Mouse (Mus musculus): Measurements from ENCODE around the gene Plekhm3.

The Plekhm3 gene

DNA sequence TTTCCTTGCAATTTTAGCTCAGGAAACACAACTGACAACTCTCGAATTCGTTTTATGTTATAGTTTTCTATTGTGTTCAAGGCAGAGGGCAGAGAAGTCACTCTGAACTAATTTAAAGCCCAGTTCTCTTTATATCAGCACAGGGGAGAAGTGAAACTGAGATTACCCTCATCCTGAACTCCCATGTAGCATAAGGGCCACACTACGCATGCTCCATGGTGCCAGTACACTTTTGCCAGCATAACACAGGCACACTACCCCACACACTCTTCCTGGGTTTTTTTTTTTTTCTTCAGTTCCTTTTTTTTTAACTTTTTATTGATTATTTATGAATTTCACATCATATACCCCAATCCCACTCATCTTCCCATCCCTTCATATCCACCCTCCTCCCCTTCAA lies 28.1 kb downstream of the Plekhm3 start:
- in situ Hi-C loops (cut with MboI, MseI): no loop called here

DNA sequence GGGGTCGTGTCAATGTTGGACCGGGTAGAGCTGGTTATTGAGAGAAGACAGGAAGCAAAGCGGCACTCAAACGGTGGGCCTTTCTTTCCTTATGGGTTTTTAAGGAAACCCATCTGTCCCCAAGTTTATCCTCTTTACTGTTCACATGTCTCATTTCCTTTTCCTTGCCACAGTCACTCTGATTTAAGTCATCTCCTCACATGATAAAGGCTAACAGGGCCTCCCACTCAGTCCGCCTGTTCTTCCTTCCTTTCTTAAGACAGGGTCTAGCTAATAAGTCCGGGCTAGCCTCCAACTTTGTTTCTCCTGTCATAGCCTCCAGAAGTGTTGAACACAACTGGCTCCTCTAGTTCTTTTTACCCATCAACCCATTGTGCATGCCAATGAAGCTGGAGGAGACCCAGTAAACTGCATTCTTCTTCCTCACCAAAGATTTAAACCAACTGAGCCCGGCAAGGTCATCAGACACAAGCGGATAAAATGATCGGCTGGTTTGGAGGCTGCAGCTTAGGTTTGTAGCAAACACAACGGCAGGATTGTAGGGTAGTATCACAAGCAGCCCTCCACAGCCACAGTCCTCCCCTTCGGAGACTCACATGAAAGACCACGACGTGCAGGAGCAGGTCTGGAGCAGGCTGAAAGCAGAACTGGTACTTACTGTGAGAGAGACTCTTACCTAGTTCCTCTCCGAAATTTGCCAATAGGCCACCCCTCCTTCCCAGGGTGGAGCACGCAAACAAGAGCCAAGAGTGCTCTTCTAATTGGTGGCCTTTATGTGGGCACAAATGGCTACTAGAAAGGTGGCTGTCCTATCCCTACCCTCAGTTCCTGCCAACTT lies 29.0 kb downstream of the Plekhm3 start:
- in situ Hi-C loops (cut with MboI, MseI): no loop called here

DNA sequence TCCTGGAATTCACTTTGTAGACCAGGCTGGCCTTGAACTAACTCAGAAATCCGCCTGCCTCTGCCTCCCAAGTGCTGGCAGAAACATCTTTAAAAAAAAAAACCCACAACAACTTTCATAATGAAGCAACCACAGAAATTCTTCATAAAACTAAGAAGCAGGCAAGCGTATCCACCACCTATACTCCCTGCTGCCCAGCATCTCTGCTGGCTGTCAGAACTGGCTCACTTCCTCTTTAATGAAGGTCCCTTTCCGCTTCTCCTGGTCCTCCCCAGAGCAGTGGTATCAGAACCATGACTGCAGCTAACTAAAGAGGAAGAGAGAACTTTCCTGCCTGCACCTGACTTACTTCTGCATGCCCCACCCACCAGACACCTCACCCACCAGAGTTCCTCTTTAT lies 31.0 kb downstream of the Plekhm3 start:
- in situ Hi-C loops (cut with MboI, MseI): no loop called here

DNA sequence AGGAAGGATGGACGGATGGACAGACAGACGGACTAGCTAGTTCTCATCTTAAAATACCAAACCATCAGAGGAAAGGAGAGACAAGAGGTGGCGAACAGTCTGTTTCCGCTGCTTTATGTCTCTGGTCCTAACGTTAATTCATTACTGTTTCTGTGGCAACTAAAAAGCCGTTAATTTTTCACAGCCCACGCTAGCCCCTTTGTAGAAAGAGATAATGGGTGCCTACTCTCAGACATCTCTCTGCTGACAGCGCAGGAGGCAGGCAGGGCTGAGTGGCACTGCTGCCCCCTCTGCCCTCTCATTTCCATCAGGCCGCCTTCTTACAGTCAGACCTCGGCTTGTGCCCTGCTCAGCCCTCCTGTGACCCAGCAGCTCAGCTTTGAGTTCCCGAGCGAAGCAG lies 32.3 kb downstream of the Plekhm3 start:
- in situ Hi-C loops (cut with MboI, MseI): no loop called here

DNA sequence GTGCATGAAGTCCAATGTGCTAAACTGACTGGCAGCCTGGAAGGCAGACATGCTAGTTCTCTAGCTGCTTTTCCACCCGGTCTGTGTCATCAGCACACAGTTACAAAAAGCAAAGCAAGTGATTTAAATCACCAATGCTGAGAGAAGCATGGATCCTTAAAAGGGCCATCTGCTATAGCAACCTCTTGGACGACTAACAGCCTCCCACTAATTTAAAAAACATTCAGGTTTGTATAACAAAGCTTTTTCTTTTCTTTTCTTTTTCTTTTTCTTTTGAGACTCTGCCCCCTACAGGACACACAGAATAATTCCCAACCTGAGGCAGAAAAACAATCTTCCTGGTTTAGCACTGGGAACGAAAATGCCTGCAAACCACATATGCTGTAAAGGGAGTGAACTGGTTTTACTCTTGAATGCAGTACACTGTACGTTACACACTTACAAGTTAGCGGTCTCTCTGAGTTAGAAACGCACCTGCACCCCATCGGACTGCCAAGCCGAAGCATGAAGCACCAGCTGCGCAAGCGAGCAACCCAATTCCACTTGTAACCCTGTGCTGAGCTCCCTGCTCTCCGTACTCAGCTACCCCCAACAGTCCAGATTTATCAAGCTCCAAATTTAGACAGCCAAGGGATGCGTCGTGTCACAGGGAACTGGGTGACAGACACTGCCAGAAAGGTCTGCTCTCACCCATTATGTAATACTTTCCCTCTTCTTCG lies 37.7 kb downstream of the Plekhm3 start:
- in situ Hi-C loops (cut with MboI, MseI): no loop called here

DNA sequence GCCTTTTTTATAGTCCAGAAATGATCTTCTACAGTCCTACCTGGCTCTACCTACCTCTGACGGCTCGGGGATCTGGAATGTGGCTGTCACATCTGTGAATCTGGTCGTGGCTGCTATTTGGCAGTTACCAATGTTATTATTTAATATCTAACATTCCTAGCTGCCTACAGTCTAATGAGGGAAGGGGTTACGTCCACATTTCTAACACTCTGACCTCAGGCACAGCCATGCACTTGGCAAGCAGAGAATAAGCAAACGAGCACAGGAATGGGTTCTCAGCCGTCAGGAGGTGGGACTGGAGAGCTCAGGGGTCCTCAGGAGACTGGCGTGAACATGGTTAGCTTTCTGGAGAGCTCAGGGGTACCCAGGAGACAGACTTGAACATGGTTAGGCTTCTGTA lies 38.7 kb downstream of the Plekhm3 start:
- in situ Hi-C loops (cut with MboI, MseI): no loop called here

DNA sequence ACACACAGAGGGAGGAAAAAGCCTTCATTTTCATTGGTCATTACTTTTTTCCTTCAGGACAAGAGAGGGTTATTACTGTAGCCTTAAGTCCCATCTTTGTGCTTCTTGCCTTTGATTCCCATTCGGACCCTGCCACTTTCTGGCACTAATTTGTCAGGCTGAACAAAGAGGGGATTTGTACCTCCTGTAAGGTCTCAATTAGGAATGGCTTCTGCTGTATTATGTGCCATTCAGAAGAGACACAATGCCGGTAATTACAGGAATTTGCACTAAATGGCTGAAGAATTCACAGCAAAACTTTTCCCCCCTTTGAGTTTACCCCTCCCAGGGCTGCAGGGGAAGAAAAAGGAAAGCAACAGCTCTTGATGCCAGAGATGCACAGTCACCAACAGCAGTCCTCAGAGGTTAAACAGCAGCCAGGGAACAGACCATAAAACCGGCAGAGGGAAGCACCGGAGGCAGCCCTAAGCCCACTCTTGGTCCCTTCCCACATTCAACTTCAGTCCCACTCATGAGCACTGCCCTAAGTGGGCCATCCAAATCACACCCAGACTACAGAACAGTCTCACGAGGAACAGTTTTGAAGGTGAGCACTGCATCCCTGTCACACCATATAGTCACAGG lies 39.6 kb downstream of the Plekhm3 start:
- in situ Hi-C loops (cut with MboI, MseI): no loop called here

DNA sequence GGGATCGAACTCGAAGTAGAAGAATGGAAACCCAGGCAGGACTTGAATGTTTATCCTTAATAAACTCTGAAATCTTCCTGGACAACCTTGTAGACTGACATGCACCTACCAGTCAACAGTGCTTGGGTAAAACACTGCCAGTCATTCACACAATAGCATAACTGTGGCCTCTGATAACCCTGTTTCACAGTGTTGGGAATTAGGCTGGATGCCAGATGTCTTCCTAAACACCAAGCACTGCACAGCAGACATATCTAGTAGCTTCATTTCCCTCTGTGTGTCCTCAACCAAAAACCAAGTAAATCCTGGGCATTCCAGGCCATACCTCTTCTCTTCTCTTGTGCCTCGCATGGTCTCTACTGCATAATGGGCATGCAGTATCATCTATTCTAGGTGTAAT lies 42.3 kb downstream of the Plekhm3 start:
- in situ Hi-C loops (cut with MboI, MseI): no loop called here

DNA sequence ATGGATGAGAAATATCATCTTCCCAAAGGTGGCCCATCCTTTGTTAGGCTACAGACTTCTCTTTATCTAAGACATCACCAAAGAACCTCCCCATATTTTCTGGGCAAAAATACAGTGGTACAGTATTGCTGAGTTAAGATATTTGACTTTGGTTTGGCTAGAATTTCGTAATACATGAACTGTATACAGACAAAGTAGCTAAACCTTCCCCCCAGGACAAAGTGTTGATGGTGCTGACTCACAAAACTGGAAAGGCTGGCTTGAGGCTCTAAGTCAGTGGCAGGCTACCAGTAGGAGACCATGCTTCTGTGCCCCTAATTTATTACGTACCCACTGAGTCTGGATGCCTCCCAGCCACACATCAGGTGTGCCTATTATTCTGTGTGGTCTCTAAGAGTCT lies 48.9 kb downstream of the Plekhm3 start:
- in situ Hi-C loops (cut with MboI, MseI): loop anchor here (10.0 kb wide), 1 partner anchor 183 kb away; no protein-coding TSS in a partner anchor

DNA sequence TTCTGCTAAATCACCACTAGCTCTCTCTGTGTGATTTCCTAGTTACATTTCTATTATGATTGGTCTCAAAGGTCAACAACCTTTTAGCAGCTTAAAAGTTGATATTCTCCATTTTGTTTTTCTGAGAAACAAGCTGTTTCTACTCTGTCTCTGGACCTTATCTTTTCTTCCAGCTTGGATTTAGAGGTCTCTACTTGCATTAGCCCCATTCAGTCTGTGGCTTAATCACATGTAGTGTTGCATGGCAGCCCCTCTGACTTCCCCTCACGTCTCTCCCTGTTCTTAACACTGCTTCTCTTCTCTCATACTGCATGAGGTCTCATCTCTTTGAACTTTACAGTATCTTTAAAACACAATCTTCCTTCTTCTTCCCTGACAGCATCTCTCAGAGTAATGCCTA lies 50.4 kb downstream of the Plekhm3 start:
- in situ Hi-C loops (cut with MboI, MseI): loop anchor here (10.0 kb wide), 1 partner anchor 181 kb away; no protein-coding TSS in a partner anchor

DNA sequence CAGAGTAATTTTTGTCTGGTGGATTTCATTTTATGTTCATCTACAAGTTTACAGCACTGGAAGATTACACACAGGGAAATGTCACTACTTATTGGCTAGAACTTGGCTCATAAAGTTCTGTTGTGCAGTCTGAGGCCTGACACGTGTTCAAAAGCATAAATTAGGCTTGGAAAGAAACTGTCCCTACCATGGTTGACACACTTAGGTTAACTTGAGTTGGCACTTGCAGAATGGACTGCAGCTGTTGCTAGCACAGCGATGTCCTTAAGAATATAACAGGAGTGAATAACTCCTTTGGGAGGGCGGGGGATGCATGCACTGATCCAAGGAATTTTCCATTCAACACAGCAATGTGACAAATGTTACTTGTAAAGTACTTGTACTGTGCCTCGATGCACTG lies 53.2 kb downstream of the Plekhm3 start:
- in situ Hi-C loops (cut with MboI, MseI): loop anchor here (10.0 kb wide), 1 partner anchor 179 kb away; no protein-coding TSS in a partner anchor

DNA sequence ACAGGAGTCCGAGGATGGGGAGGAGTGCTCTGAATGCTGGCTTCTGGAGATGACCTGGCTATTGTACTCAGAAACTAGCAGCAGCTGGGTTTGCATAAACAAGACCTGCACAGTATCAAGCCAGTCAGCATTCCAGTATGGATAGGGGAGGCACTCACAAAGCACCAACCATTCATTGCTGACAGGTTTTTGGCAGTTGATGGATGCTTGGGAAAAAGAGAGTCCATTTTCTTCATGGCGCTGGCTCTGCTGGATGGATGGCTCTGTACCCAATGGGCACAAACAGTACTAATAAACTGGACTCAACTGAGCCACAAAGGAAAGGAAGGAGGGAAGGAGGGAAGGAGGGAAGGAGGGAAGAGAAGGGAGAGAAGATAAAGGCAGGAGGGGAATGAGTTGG lies 53.8 kb downstream of the Plekhm3 start:
- in situ Hi-C loops (cut with MboI, MseI): loop anchor here (10.0 kb wide), 1 partner anchor 178 kb away; no protein-coding TSS in a partner anchor

DNA sequence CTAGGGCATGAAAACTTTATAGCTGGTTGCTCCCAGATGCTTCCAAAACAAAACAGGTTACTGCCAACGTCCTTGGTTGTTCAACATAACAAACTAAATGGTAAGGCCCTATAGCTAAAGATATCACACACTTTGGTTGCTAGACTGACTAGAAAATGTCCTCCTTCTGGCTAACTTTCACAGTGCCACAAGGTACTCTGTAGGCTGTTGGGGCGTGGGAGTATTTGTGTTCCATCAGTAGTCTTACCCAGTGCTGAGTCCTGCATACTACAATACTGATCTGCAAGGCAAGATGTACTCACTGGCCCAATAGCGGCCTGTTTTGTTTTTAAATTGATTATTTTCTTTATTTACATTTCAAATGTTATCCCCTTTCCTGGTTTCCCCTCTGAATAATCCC lies 56.9 kb downstream of the Plekhm3 start:
- in situ Hi-C loops (cut with MboI, MseI): loop anchor here (10.0 kb wide), 1 partner anchor 175 kb away; no protein-coding TSS in a partner anchor

DNA sequence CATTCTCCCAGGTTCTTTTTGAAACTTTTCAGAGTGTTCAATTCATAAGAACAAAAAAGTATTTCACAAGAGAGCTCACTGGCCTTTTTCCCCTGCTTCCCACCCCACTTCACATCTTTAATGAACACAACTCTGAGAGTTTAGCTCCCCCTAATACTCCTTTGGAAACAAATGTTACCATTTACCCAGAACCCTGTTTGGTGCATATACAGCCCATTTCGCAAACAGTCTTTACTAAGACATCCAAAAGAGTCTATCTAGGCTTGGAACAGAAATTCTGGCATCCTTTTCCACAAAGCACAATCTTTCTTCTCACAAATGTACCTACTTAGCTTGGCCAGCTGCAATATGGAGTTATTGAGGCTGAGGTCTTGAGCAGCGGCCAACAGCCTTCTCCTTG lies 59.1 kb downstream of the Plekhm3 start:
- in situ Hi-C loops (cut with MboI, MseI): no loop called here

DNA sequence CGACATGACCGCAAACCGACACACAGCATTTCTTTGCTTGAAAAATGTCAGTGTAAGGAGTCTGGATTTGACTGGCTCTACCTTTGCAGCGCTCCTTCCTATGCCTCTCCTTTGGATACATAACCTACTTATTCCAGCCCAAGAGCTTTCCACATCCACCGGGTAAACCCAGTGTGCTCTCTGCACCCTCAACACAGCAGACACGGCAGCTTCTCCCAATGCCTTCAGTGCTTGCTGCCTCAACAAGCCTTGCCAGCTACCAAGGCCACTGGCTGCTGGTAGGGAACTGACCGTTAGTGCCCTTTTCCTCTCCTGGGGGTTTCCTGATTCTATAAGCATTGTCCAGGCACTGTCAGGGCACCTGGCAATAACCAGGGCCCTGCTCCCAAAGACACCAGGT lies 62.8 kb downstream of the Plekhm3 start:
- in situ Hi-C loops (cut with MboI, MseI): no loop called here

DNA sequence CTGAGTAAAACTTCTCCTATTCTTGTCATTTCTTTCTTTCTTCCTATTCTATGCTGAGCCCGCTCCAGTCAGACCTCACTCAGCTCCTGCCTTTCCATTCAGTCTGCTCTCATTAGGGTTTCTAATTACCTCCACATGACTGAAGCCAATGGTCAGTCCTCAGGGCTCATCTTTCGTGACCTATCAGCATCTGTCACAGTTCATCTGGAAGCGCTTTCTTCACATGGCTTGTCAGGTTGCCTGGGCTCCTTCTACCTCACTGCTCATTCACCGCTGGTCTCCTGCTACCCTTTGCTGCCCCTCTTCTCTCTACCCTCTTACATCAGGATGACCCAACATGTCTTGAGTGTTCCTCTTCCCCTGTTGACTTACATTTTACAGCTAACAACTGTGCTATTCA lies 65.3 kb downstream of the Plekhm3 start:
- in situ Hi-C loops (cut with MboI, MseI): no loop called here

DNA sequence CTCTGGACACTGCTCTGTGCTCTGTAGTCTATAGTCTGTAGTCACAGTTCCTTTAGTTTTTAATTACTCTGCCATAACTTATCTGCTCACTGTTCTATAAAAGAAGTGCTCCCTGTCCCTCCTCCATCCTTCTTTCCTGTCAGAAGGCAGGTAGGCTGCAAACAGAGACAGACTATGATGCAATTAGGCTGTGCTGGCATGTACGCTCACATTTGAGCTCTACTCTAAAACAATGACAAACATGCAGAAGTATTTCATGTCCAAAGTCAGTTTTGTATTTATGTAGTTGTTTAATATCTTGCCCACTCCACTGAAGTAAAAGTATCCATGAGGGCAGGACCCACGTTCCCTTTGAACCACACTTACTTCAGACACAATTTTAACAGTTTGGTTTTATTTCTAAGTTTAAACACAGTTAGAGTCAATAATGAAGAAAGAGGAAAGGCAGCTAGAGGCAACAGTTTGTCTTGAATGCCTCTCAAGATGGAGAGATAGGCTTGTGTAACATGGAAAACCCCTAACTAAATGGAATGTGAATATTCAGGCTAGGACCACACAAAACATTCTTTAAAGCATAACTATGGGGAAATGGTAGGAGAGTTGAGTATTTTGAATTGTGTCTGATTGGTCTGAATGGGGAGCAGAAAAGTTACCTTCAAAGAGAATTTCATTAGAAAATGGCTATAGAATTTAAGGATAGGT lies 69.0 kb downstream of the Plekhm3 start:
- in situ Hi-C loops (cut with MboI, MseI): no loop called here

DNA sequence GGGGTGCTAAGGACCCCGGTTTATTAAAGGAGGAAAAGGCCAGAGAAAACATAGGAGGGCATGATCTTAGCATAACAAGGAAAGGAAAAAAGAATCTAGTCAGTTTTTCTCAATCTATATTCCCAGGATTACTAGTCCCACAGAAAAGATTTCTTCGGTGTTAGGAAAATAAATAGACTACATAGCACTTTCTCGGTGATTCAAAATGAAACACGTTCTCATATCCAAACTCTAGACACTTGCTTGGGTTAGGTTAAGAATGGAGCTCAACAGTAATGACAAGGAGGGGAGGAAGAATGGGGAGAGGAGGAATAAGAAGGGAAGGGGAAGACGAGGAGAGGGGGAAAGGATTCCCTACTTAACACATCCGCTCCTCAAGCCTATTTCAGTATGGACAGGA lies 69.9 kb downstream of the Plekhm3 start:
- in situ Hi-C loops (cut with MboI, MseI): no loop called here

DNA sequence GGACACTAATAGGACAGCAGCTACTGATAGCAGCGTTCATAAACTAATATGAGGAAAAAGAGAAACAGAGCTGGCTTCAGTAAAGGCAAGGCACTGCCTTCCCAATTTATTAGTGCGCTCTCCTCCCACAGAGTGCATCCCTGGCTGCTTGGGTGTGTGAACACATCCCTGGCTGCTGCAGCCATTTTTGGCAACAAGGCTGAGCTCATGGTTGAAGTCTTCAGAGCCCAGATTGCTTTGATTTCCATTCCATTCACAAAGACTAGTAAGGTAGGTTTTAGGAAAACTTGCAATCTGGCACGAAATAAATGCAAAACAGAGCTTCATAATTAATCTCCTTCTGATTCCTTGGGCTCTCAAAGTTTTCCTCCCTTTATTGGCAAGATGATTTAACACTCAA lies 71.3 kb downstream of the Plekhm3 start:
- in situ Hi-C loops (cut with MboI, MseI): no loop called here

DNA sequence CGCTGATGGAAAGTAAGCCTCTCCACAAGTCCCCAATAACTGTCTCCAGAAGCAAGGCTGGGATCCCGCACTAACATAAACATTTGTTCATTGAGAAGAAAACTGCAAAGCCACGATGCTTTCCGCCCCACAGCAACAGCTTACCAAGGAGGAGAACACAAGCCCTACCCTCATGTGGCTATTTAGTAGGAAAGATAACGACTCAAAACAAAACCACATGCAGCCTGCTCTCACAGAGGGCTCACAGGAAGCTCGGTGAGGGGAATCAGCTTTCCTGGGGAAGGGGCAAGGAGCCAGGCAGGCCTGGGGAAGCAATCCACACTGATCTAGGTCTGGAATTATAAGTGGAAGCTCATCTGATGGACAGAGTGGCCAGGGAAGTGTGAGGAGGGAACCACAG lies 72.6 kb downstream of the Plekhm3 start:
- in situ Hi-C loops (cut with MboI, MseI): no loop called here

DNA sequence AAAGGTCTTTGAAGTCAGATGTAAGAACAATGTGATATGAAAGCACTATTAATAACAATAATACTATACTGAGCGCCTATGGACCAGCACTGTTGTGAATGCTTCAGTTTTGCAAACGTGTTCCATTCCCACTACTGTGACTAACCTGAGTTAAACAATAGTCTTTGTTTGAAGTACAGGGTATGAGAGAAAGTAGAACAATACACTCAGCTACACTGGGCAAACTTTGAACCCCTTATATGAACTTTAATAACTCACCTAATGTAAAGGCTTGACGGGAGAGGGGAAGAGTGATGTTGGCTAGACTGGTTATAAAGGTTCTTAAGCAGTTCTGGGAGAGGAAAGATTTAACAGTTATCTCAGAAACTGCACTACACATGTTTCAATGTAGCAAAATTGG lies 76.0 kb downstream of the Plekhm3 start:
- in situ Hi-C loops (cut with MboI, MseI): no loop called here

DNA sequence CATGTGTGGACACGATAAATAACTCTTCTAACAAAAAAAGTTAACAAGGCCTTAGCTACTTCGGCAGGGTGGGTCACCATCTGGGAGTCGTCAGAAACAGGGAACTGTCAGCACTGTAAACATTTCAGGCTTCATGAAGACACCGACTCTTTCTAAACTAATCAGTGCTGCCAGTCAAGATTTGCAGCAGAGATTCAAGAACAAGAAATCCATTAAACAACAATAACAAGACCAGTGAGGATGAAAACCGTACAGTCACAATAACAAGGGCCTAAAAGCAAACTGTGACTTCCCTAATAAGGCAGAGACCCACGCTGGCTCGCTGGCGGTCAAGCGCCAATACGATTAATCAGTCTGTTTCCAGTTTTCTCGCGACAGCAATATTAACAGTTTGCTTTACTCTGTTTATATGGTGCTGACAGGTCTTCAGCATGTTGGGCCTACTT lies 77.8 kb downstream of the Plekhm3 start:
- in situ Hi-C loops (cut with MboI, MseI): no loop called here

All from regulatory T cell (primary cell).